Mouse (Mus musculus) heart, postnatal 0 days (tissue): ENCODE measurements around the gene Insc. TPM values are rescaled to one million over a fixed set of nuclear protein-coding genes. Genes with fewer than 3 reads are reported as not detected.

Experiments used
- ATAC-seq: fragments of 200-750 bp; cut with Nextera tagmentation; 2 replicates; pipeline ENCODE4 v1.8.0; 2017; ENCODE audit warnings: low read depth, moderate number of reproducible peaks, moderate library complexity; ENCODE audit not compliant: insufficient read depth
- DNase-seq: peaks from one replicate; pipeline ENCODE4 v3.0.0-alpha.2; 2016; ENCODE audit warnings: low spot score
- H3K27ac ChIP-seq: fragments of 300-500 bp; sonication (generic); 2 replicates; pipeline ENCODE4 v1.5.1; 2014; ENCODE audit warnings: low read depth, mild to moderate bottlenecking
- H3K27me3 ChIP-seq: fragments of 300-500 bp; sonication (generic); 2 replicates; pipeline ENCODE4 v1.6.1; 2014; ENCODE audit warnings: low read length, mixed read lengths; ENCODE audit not compliant: control insufficient read depth, insufficient read depth
- H3K36me3 ChIP-seq: fragments of 300-500 bp; sonication (generic); replicated peaks from 2 replicates; pipeline ENCODE4 v1.6.1; 2014; ENCODE audit warnings: low read length, mixed read lengths; ENCODE audit not compliant: control insufficient read depth, insufficient read depth
- H3K4me1 ChIP-seq: fragments of 300-500 bp; sonication (generic); 2 replicates; pipeline ENCODE4 v1.6.1; 2014; ENCODE audit warnings: antibody characterized with exemption; ENCODE audit not compliant: control insufficient read depth, insufficient read depth
- H3K4me2 ChIP-seq: fragments of 300-500 bp; sonication (generic); 2 replicates; pipeline ENCODE4 v1.6.1; 2014; ENCODE audit warnings: low read depth, mild to moderate bottlenecking, low read length, moderate library complexity
- H3K4me3 ChIP-seq: fragments of 300-500 bp; sonication (generic); 2 replicates; pipeline ENCODE4 v1.5.1; 2014; ENCODE audit warnings: low read depth, low read length
- H3K9ac ChIP-seq: fragments of 300-500 bp; sonication (generic); replicated peaks from 2 replicates; pipeline ENCODE4 v1.6.1; 2014; ENCODE audit warnings: low read depth, low read length, mixed read lengths
- H3K9me3 ChIP-seq: fragments of 300-500 bp; sonication (generic); replicated peaks from 2 replicates; pipeline ENCODE4 v1.6.1; 2016; ENCODE audit warnings: low read length; ENCODE audit not compliant: control insufficient read depth
- CTCF ChIP-seq: IDR thresholded peaks from 2 replicates; pipeline ENCODE4 v1.5.1; 2016; ENCODE audit warnings: antibody characterized with exemption, control low read depth, low read depth
- EP300 ChIP-seq: IDR thresholded peaks from 2 replicates; pipeline ENCODE4 v1.6.1; 2016; ENCODE audit warnings: antibody characterized with exemption, low read depth
- WGBS: fragments of 180-500 bp; shearing (Covaris S2); extraction: QIAGEN DNeasy Blood & Tissue Kit; methylation state at CpG from one replicate; pipeline ENCODE4 v1.1.7; 2014; 5-methylcytosine and 5-hydroxymethylcytosine counted together
- polyA plus RNA-seq: library from polyadenylated mRNA; unstranded; fragments of >200 nt; fragmentation: Nextera tagmentation; extraction: Ambion mirVana; gene quantifications from 2 replicates; pipeline ENCODE4 v1.2.1, GENCODE M21; 2015
- total RNA-seq: library from RNA; depleted of rRNA; stranded (reverse); fragments of >200 nt; gene quantifications from 2 replicates; pipeline ENCODE4 v1.2.3, GENCODE M21; 2014; ENCODE audit warnings: low replicate concordance

Insc gene
- total and polyA plus RNA-seq, 2 experiments from 2014 or later = 3.2 to 16.8 TPM

- H3K4me1 ChIP-seq = no peaks in the 10 kb centered on the region
- no peak for ATAC-seq
- no peak overlapping the region for H3K4me3 ChIP-seq
- no peak overlapping the region for H3K9ac ChIP-seq
- no peak overlapping the region for H3K27ac ChIP-seq
- H3K9me3 ChIP-seq = no peaks in the 10 kb centered on the region
- no peak for DNase-seq
- H3K36me3 ChIP-seq = no peaks in the 10 kb centered on the region
- TF ChIP-seq CTCF (no peak), EP300 (no peak)
- 29% methylated on average over 5 of the region's 5 CpGs for WGBS
- H3K4me2 ChIP-seq = no peak overlapping the region
- no peaks in the 10 kb centered on the region for H3K27me3 ChIP-seq
Observed at GRCm38 (mm10) chr7:114817879-114818278, 74.4 kb downstream of the Insc start.

GRCm38 (mm10) chr7:114818351-114818750 is 74.9 kb downstream of the Insc start:
- ATAC-seq = no peak
- H3K4me1 ChIP-seq = no peaks in the 10 kb centered on the region
- TF ChIP-seq CTCF = no peak
- TF ChIP-seq EP300 = no peak
- no peak overlapping the region for H3K27ac ChIP-seq
- H3K27me3 ChIP-seq = no peaks in the 10 kb centered on the region
- DNase-seq = no peak
- H3K36me3 ChIP-seq = no peaks in the 10 kb centered on the region
- no peak overlapping the region for H3K9ac ChIP-seq
- H3K9me3 ChIP-seq = no peaks in the 10 kb centered on the region
- no peak overlapping the region for H3K4me2 ChIP-seq
- H3K4me3 ChIP-seq = no peak overlapping the region
- WGBS = 58% methylated on average over 3 of the region's 3 CpGs

- DNase-seq (no peak), ATAC-seq (no peak)
- 67% methylated on average over 8 of the region's 8 CpGs for WGBS
- no peak for TF ChIP-seq CTCF
- TF ChIP-seq EP300 = no peak
- H3K27ac ChIP-seq = no peak overlapping the region
- H3K9ac ChIP-seq = no peak overlapping the region
- H3K27me3 ChIP-seq = no peaks in the 10 kb centered on the region
- H3K9me3 ChIP-seq = no peaks in the 10 kb centered on the region
- H3K4me3 ChIP-seq = no peak overlapping the region
- H3K36me3 ChIP-seq = no peaks in the 10 kb centered on the region
- no peak overlapping the region for H3K4me2 ChIP-seq
- no peaks in the 10 kb centered on the region for H3K4me1 ChIP-seq
Observed at GRCm38 (mm10) chr7:114818836-114819235, 75.3 kb downstream of the Insc start.

DNA sequence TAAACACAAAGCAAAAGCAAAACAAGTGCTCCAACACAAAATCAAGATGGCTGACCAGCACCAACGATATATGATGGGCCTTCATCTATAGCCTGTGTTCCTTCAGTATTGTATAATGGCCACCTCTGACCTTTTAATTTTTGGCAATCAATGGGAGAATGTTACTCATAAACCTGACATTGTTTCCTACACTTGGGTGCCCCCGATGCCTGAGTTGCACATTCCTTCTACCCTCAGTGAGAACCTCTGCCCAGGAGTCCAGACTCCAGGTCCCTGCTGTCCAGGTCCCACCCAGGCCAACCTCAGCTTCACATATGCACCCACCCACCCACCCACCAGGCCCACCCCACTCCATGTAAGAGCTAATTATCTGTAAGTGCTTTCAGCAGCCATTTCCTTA is 79.2 kb downstream of the Insc start:
- no peak for ATAC-seq
- Histone ChIP-seq H3K27ac (no peak overlapping the region), H3K36me3 (no peaks in the 10 kb centered on the region), H3K27me3 (no peaks in the 10 kb centered on the region), H3K9me3 (no peaks in the 10 kb centered on the region), H3K4me2 (no peak overlapping the region), H3K4me3 (no peak overlapping the region), H3K9ac (no peak overlapping the region), H3K4me1 (peaks cover 5% of the 10 kb centered on the region; the same call in 1 of the 2 replicates)
- no peak for TF ChIP-seq EP300
- TF ChIP-seq CTCF = no peak
- no peak for DNase-seq
- 88% methylated on average over 2 of the region's 2 CpGs for WGBS

DNA sequence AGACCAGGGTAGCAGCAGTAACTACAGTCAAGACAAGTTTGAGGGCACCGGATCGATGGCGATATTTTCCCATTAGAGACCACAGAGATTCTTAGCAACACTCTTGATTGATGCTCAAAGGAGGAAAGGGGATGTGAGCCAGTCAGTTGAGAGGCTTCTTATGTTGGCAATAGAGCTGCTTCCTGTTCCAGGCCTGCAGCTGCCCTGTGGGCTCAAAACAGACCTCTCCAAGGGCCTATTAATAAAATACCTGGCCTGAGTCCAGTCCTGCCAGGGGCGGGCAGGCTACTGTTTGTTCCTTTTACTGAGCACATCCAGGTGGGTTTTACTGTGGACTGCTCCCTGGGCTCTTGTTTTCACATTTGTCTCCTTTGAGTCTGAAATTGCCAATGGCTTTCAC is 83.9 kb downstream of the Insc start:
- ATAC-seq = peak; percentile 75
- peaks cover 5% of the 10 kb centered on the region; the same call in 1 of the 2 replicates for H3K4me1 ChIP-seq
- H3K27ac ChIP-seq = no peak overlapping the region
- 52% methylated on average over 4 of the region's 4 CpGs for WGBS
- H3K9me3 ChIP-seq = no peaks in the 10 kb centered on the region
- H3K4me2 ChIP-seq = no peak overlapping the region
- TF ChIP-seq EP300 = no peak
- peak; percentile 49 for DNase-seq
- H3K27me3 ChIP-seq = no peaks in the 10 kb centered on the region
- H3K9ac ChIP-seq = no peak overlapping the region
- H3K36me3 ChIP-seq = no peaks in the 10 kb centered on the region
- H3K4me3 ChIP-seq = no peak overlapping the region

DNA sequence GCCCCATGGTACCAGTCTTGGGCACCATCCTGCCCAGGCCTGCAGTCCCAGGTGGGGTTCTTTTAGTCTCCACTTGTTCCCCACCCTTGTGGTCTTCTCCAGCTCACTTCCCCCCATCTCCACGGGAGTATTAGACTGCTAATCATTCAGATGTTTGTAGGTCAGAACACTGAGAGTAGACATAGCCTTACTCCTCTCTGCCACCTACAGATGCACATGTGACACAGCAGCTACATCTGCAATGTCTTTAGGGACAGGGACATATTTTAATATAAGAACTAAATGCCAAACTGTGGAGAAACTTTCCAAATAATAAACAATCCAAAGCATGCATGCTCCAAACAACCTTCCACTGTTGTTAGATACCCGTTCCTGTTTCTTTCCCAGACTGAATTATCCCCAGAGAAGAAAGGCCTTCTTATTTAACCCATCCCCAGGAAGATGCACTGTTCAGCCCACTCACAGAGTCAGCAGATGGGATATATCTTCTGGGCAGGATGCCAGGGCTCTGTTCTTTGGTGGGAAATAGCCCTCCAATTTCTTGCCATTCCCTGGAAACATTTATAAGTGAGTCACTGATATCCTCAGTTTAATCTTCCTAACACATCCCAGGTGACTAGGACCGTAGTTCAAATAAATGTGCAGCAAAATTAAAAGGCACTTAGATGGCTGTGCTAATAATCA is 88.9 kb downstream of the Insc start:
- TF ChIP-seq EP300 (no peak), CTCF (peak; percentile 4; the same call in 1 of the 2 replicates)
- Histone ChIP-seq H3K4me2 (no peak overlapping the region), H3K4me3 (no peak overlapping the region), H3K36me3 (no peaks in the 10 kb centered on the region), H3K27me3 (no peaks in the 10 kb centered on the region), H3K4me1 (peaks cover 20% of the 10 kb centered on the region), H3K9me3 (no peaks in the 10 kb centered on the region), H3K9ac (no peak overlapping the region), H3K27ac (no peak overlapping the region)
- no peak for ATAC-seq
- no peak for DNase-seq
- 34% methylated on average over 3 of the region's 3 CpGs for WGBS
